Mouse (Mus musculus) cerebellum, adult 2 months (tissue): ENCODE measurements at regions not wholly inside any gene's neighbourhood (a gene's known extent, or its start where the extent isn't known, plus 50 kb on each side); places are given as distances from the start of the nearest gene placed in this dataset.

ENCODE experiments used
- CTCF ChIP-seq: fragments of 200-500 bp; IDR thresholded peaks from 2 replicates; pipeline ENCODE4 v1.5.1; 2011; ENCODE audit warnings: low read depth, mild to moderate bottlenecking, control low read depth, low read length, moderate library complexity, borderline replicate concordance; ENCODE audit not compliant: insufficient read depth
- POLR2A ChIP-seq: fragments of 200-500 bp; IDR thresholded peaks from 2 replicates; pipeline ENCODE4 v1.6.1; 2011; ENCODE audit warnings: low read length, control low read depth, borderline replicate concordance; ENCODE audit not compliant: insufficient read depth

GRCm38 (mm10) chr3:137032802-137033201, 308.1 kb upstream of the Emcn start:
- TF ChIP-seq CTCF (no peak), POLR2A (no peak)
